Mouse (Mus musculus) liver, adult (tissue): ENCODE data around the gene Usp30.

Source experiments
- GATA4 ChIP-seq: IDR thresholded peaks from 2 replicates; pipeline ENCODE4 v1.6.1; 2014; ENCODE audit warnings: mild to moderate bottlenecking, low read length; ENCODE audit not compliant: insufficient replicate concordance

Gene Usp30

GRCm38 (mm10) chr5:114162106-114162815, 97.0 kb downstream of the Usp30 start:
- TF ChIP-seq GATA4 = no peak

- TF ChIP-seq GATA4 = no peak
Observed at GRCm38 (mm10) chr5:114163117-114163696, 97.9 kb downstream of the Usp30 start.

GRCm38 (mm10) chr5:114170345-114170744, 105.1 kb downstream of the Usp30 start:
- TF ChIP-seq GATA4 = no peak

GRCm38 (mm10) chr5:114172936-114173335, 107.7 kb downstream of the Usp30 start:
- TF ChIP-seq GATA4 = no peak

GRCm38 (mm10) chr5:114173458-114173857, 108.2 kb downstream of the Usp30 start:
- no peak for TF ChIP-seq GATA4

GRCm38 (mm10) chr5:114173877-114174581, 108.8 kb downstream of the Usp30 start:
- no peak for TF ChIP-seq GATA4
